ENCODE assay signal across 13 mouse cellular contexts in the genomic region with DNA sequence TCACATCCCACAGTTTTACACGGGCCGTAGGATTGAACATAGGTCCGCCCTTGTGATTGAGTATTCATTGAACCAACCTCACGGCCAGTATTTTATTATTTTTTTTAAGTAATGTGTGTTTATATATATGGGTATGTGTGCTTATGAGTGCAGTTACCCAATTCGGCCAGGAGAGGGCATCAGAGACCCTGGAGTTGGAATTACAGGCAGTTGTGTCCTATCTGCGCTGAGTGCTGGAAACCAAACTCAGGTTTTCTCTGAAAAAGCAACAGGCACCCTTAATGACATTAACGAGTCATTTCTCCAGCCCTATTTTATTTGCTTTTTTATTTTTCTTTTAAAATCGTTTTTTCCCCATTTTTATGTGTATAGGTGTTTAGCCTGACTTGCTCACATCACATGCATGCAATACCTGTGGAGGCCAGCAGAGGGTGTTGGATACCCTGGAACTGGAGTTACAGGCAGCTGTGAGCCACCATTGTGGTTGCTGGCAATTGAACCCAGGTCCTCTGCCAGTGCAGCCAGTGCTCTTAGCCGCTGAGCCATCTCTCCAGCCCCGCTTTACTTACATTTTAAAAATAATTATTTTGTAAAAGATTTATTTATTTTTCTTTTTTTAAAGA. TPM values are rescaled to one million over a fixed set of nuclear protein-coding genes. Genes with fewer than 3 reads are reported as not detected.
DNase-seq lines count a peak whose midpoint lies in the region; ATAC-seq and TF ChIP-seq lines count a peak whose summit lies in the region.
"Had no signal": no experiment of that assay in that cellular context is flagged by ENCODE, and none has a peak within 500 bp of the region (broad histone marks: within the 10 kb centered on the region; RNA-seq: fewer than 3 reads in every experiment).

No protein-coding gene starts in this region.

- peaks cover 31% of the 10 kb centered on the region; the same call in 1 of the 2 replicates for H3K4me1 ChIP-seq in heart, postnatal 0 days (ENCODE audit: control insufficient read depth, insufficient read depth)
- peaks cover 4% of the 10 kb centered on the region; the same call in 1 of the 2 replicates for H3K4me1 ChIP-seq in stomach, postnatal 0 days (replicated peaks; ENCODE audit: control insufficient read depth, insufficient read depth)

- H3K36me3 ChIP-seq in heart, postnatal 0 days (replicated peaks; ENCODE audit: control insufficient read depth, insufficient read depth, low read length): no peaks in the 10 kb centered on the region
- no peaks in the 10 kb centered on the region for H3K36me3 ChIP-seq in stomach, postnatal 0 days (ENCODE audit: control insufficient read depth, insufficient read depth, low read length)
- H3K36me3 ChIP-seq: stomach, embryonic 15.5 days had no signal

- H3K9me3 ChIP-seq in heart, postnatal 0 days (replicated peaks; ENCODE audit: control insufficient read depth, low read length): 0 out of 2 replicates have a peak, but pooled peaks cover 6% of the 10 kb centered on the region
- H3K9me3 ChIP-seq in stomach, postnatal 0 days (ENCODE audit: control insufficient read depth, low read length): no peaks in the 10 kb centered on the region
- H3K9me3 ChIP-seq: stomach, embryonic 15.5 days had no signal

- peak; percentile 28 for TF ChIP-seq CTCF in heart, postnatal 0 days (IDR thresholded peaks at IDR 0.05; ENCODE audit: low read depth)
- TF ChIP-seq CTCF in stomach, postnatal 0 days (IDR thresholded peaks at IDR 0.05; ENCODE audit: low read depth): peak; percentile 56

- no peak overlapping the region for H3K9ac ChIP-seq in heart, postnatal 0 days (replicated peaks; ENCODE audit: low read depth, low read length)
- H3K9ac ChIP-seq in stomach, postnatal 0 days (ENCODE audit: low read length): no peak overlapping the region
- H3K9ac ChIP-seq: stomach, embryonic 15.5 days had no signal

- no peak overlapping the region for H3K4me2 ChIP-seq in heart, postnatal 0 days (ENCODE audit: low read depth, low read length)
- no peak overlapping the region for H3K4me2 ChIP-seq in stomach, postnatal 0 days (replicated peaks; ENCODE audit: low read depth)
- H3K4me2 ChIP-seq: stomach, embryonic 15.5 days had no signal

- H3K27ac ChIP-seq in heart, postnatal 0 days (ENCODE audit: low read depth): no peak overlapping the region
- H3K27ac ChIP-seq in stomach, postnatal 0 days (replicated peaks): no peak overlapping the region
- H3K27ac ChIP-seq: stomach, embryonic 15.5 days had no signal

- 90% methylated on average over 10 of the region's 10 CpGs for WGBS in heart, postnatal 0 days
- WGBS in stomach, postnatal 0 days: 88% methylated on average over 10 of the region's 10 CpGs

- no peak for DNase-seq in heart, postnatal 0 days (ENCODE audit: low spot score)
- DNase-seq in heart, postnatal 10 days: no peak
- DNase-seq in lung, postnatal 14 days: peak; percentile 39
- no peak for DNase-seq in lung, postnatal 10 days
- DNase-seq in NIH3T3 (ENCODE audit: low read depth): peak; percentile 38
- DNase-seq in stomach, postnatal 0 days (ENCODE audit: low spot score): no peak
- no peak for DNase-seq in ovary, postnatal 36 days (ENCODE audit: low spot score)
- DNase-seq in spleen, adult 18-20 months: no peak
- DNase-seq: cerebellum, adult 11 months had no signal

- no peak overlapping the region for H3K4me3 ChIP-seq in heart, postnatal 0 days (ENCODE audit: low read depth, low read length)
- no peak overlapping the region for H3K4me3 ChIP-seq in stomach, postnatal 0 days (ENCODE audit: low read depth, low read length)
- H3K4me3 ChIP-seq: megakaryocyte, embryonic 14.5 days; stomach, embryonic 15.5 days had no signal

- intact Hi-C loops in heart, postnatal 10 days (cut with DNase I): loop anchor here (2.0 kb wide), 1 partner anchor 120 kb away; no protein-coding TSS in a partner anchor

- no peak for ATAC-seq in heart, postnatal 0 days (ENCODE audit: insufficient read depth, low read depth)
- no peak for ATAC-seq in stomach, postnatal 0 days (ENCODE audit: low FRiP score, low TSS enrichment)

- no peak for TF ChIP-seq EP300 in heart, postnatal 0 days (IDR thresholded peaks at IDR 0.05; ENCODE audit: low read depth)
- TF ChIP-seq EP300 in stomach, postnatal 0 days (optimal IDR thresholded peaks at IDR 0.05): no peak

- no peaks in the 10 kb centered on the region for H3K27me3 ChIP-seq in heart, postnatal 0 days (ENCODE audit: control insufficient read depth, insufficient read depth, low read length)
- H3K27me3 ChIP-seq in stomach, postnatal 0 days (ENCODE audit: control insufficient read depth, insufficient read depth, low read length): no peaks in the 10 kb centered on the region
- H3K27me3 ChIP-seq: stomach, embryonic 15.5 days had no signal

RNA-seq across cellular contexts. Expression of a gene that starts 8.0 kb away (rescaled TPM):
- total RNA-seq in heart, postnatal 0 days (2014; rRNA removed; ENCODE audit: low replicate concordance): 42.4 and 57.5 TPM in 2 replicates
- polyA plus RNA-seq in heart, postnatal 0 days (2015; fragmentation: Nextera tagmentation; extraction: Ambion mirVana): 26.9 and 27.9 TPM in 2 replicates
- 10 to 100 TPM; 48.1 to 51.1 TPM for total RNA-seq in heart, postnatal 10 days (2021)
- polyA plus RNA-seq in stomach, postnatal 0 days (2015; fragmentation: Nextera tagmentation; extraction: Ambion mirVana): 10.4 and 13.8 TPM in 2 replicates

RNA-seq across cellular contexts. Expression of a gene that starts 18.2 kb away (rescaled TPM):
- 0.35 TPM in 1 of 2 replicates, not detected in the other for total RNA-seq in heart, postnatal 0 days (2014; rRNA removed; ENCODE audit: low replicate concordance)
- not detected in 2 replicates for polyA plus RNA-seq in heart, postnatal 0 days (2015; fragmentation: Nextera tagmentation; extraction: Ambion mirVana)
- total RNA-seq in heart, postnatal 10 days (2021): not detected
- 1,647 and 1,784 TPM in 2 replicates for polyA plus RNA-seq in stomach, postnatal 0 days (2015; fragmentation: Nextera tagmentation; extraction: Ambion mirVana)
- total RNA-seq: gastrocnemius, adult 18-20 months; heart, postnatal 36 days had no signal

RNA-seq across cellular contexts. Expression of a gene that starts 50.3 kb away (rescaled TPM):
- total RNA-seq in heart, postnatal 0 days (2014; rRNA removed; ENCODE audit: low replicate concordance): 9.9 TPM in 1 of 2 replicates, not detected in the other
- polyA plus RNA-seq in heart, postnatal 0 days (2015; fragmentation: Nextera tagmentation; extraction: Ambion mirVana): 0.36 and 0.93 TPM in 2 replicates
- total RNA-seq in heart, postnatal 10 days (2021): 1 to 10 TPM; 2.8 to 3.5 TPM
- polyA plus RNA-seq in stomach, postnatal 0 days (2015; fragmentation: Nextera tagmentation; extraction: Ambion mirVana): 0.19 and 0.51 TPM in 2 replicates

RNA-seq across cellular contexts. Expression of a gene that starts 50.6 kb away (rescaled TPM):
- total RNA-seq in heart, postnatal 0 days (2014; rRNA removed; ENCODE audit: low replicate concordance): 0.12 TPM in 1 of 2 replicates, not detected in the other
- 0.19 and 0.22 TPM in 2 replicates for polyA plus RNA-seq in heart, postnatal 0 days (2015; fragmentation: Nextera tagmentation; extraction: Ambion mirVana)
- 1 to 10 TPM in 1 of 2 experiments, under 1 TPM in 1; 0.15 to 1.2 TPM for total RNA-seq in heart, postnatal 10 days (2021)
- 0.16 TPM in 1 of 2 replicates, not detected in the other for polyA plus RNA-seq in stomach, postnatal 0 days (2015; fragmentation: Nextera tagmentation; extraction: Ambion mirVana)

RNA-seq across cellular contexts. Expression of a gene that starts 56.0 kb away (rescaled TPM):
- total RNA-seq in heart, postnatal 0 days (2014; rRNA removed; ENCODE audit: low replicate concordance): 6.1 and 18.9 TPM in 2 replicates
- polyA plus RNA-seq in heart, postnatal 0 days (2015; fragmentation: Nextera tagmentation; extraction: Ambion mirVana): 3.7 and 4.2 TPM in 2 replicates
- total RNA-seq in heart, postnatal 10 days (2021): 1 to 10 TPM; 4.0 to 5.1 TPM
- 2.3 and 2.7 TPM in 2 replicates for polyA plus RNA-seq in stomach, postnatal 0 days (2015; fragmentation: Nextera tagmentation; extraction: Ambion mirVana)

Comparison
In these comparisons a context has a peak if more than half of its experiments do, and no peak if none do; other contexts are left out.
1. DNase-seq: peak in lung, postnatal 14 days (single experiment) and NIH3T3 (single experiment); none in heart, postnatal 0 days (single experiment), heart, postnatal 10 days (0 of 2), lung, postnatal 10 days (single experiment), stomach, postnatal 0 days (single experiment), ovary, postnatal 36 days (single experiment) and spleen, adult 18-20 months (0 of 2).